Mouse (Mus musculus): Measurements from ENCODE around the gene Cacna1d. TPM values are rescaled to one million over a fixed set of nuclear protein-coding genes. Genes with fewer than 3 reads are reported as not detected.

Gene Cacna1d
- total RNA-seq, 2 experiments from 2014 or later: 0.27 to 0.64 TPM

GRCm38 (mm10) chr14:30329109-30329508 lies 162.1 kb downstream of the Cacna1d start:
- DNase-seq: no peak

GRCm38 (mm10) chr14:30327452-30327851 lies 163.8 kb downstream of the Cacna1d start:
- no peak for DNase-seq

GRCm38 (mm10) chr14:30327051-30327450 lies 164.2 kb downstream of the Cacna1d start:
- no peak for DNase-seq

- DNase-seq: no peak
These were observed 165.0 kb downstream of the Cacna1d start for GRCm38 (mm10) chr14:30326226-30326625.

GRCm38 (mm10) chr14:30324994-30325393 lies 166.3 kb downstream of the Cacna1d start:
- no peak for DNase-seq

GRCm38 (mm10) chr14:30318715-30319437 lies 172.4 kb downstream of the Cacna1d start:
- no peak for DNase-seq

GRCm38 (mm10) chr14:30318293-30318692 lies 173.0 kb downstream of the Cacna1d start:
- DNase-seq: no peak

- no peak for DNase-seq
These were observed 173.6 kb downstream of the Cacna1d start for GRCm38 (mm10) chr14:30317616-30318015.

GRCm38 (mm10) chr14:30311206-30311889 lies 179.9 kb downstream of the Cacna1d start:
- DNase-seq: no peak

- no peak for DNase-seq
These were observed 181.0 kb downstream of the Cacna1d start for GRCm38 (mm10) chr14:30310236-30310635.

- DNase-seq: no peak
These were observed 185.0 kb downstream of the Cacna1d start for GRCm38 (mm10) chr14:30306221-30306620.

GRCm38 (mm10) chr14:30299946-30300345 lies 191.3 kb downstream of the Cacna1d start:
- no peak for DNase-seq

- DNase-seq: no peak
These were observed 193.8 kb downstream of the Cacna1d start for GRCm38 (mm10) chr14:30297492-30297891.

- no peak for DNase-seq
These were observed 199.2 kb downstream of the Cacna1d start for GRCm38 (mm10) chr14:30292135-30292463.

- no peak for DNase-seq
These were observed 199.7 kb downstream of the Cacna1d start for GRCm38 (mm10) chr14:30291389-30292134.

GRCm38 (mm10) chr14:30284446-30284845 lies 206.8 kb downstream of the Cacna1d start:
- DNase-seq: no peak

- no peak for DNase-seq
These were observed 207.2 kb downstream of the Cacna1d start for GRCm38 (mm10) chr14:30284022-30284421.

GRCm38 (mm10) chr14:30275572-30275971 lies 215.7 kb downstream of the Cacna1d start:
- no peak for DNase-seq

GRCm38 (mm10) chr14:30272976-30273375 lies 218.3 kb downstream of the Cacna1d start:
- no peak for DNase-seq

GRCm38 (mm10) chr14:30272523-30272922 lies 218.7 kb downstream of the Cacna1d start:
- no peak for DNase-seq

- DNase-seq: no peak
These were observed 219.4 kb downstream of the Cacna1d start for GRCm38 (mm10) chr14:30271856-30272255.

GRCm38 (mm10) chr14:30270350-30270749 lies 220.9 kb downstream of the Cacna1d start:
- no peak for DNase-seq

- DNase-seq: no peak
These were observed 225.5 kb downstream of the Cacna1d start for GRCm38 (mm10) chr14:30265728-30266127.

All from gastrocnemius, postnatal 25 days (tissue).